Mouse (Mus musculus): ENCODE measurements around the gene Rnf183. TPM values are rescaled to one million over a fixed set of nuclear protein-coding genes. Genes with fewer than 3 reads are reported as not detected.

The Rnf183 gene
- polyA plus RNA-seq, 1 experiment from 2014 or later: 1.7 TPM

DNA sequence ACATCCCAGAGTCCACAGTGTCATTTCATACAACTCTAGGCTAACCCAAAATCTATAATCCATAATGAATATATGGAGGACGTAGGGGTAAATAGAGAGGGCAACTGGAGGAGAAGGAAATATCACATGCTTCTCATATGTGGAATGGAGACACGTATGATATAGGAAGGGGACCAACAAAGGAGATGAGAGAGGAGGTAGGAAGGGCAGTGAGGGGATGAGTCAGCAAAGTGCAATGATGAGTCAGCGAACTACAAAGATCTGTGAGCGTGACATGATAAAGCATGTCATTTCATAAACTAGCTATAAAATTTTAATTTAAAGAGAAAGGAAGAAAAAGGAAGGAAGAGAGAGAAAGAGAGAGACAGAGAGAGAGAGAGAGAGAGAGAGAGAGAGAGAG, 3.5 kb downstream of the Rnf183 start:
- DNase-seq (ENCODE audit: low spot score): no peak

DNA sequence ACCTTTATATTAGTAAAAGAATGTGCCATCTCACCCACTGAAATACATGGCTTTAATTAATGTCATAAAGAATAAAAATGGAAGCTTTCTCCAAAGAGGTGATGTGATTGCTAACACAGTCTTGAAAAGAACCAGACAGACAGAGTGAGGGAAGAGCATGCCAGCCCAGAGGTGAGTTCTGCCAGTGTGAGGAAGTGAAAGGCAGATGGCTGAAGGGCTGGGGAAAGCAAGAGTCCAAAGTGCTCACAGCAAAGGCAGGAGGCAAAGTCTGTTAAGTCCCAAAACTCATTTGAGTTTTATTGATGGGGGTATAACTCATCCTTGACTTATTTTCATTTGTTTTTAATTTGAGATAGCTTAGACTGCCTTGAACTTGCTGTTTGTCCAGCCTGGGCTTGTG, 4.4 kb downstream of the Rnf183 start:
- DNase-seq (ENCODE audit: low spot score): no peak

DNA sequence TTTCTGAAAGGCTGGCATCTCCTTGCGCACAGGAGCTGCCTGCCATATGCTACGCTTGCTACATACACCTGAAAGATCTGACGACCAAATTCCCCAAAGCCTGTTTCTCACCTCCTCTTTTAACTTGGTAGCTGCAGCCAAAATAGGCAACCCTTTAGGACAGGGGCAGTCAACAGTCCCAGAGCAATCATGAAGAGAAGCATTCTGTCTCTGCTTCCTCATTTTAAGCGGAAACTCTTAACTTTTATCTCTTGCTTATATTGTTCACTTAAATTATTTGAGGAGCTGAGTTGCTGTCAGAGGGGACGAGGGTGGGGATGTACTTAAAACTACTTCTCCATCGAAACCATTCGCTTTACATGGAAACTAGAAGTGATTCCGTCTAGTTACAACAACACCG, 5.4 kb downstream of the Rnf183 start:
- DNase-seq (ENCODE audit: low spot score): no peak

DNA sequence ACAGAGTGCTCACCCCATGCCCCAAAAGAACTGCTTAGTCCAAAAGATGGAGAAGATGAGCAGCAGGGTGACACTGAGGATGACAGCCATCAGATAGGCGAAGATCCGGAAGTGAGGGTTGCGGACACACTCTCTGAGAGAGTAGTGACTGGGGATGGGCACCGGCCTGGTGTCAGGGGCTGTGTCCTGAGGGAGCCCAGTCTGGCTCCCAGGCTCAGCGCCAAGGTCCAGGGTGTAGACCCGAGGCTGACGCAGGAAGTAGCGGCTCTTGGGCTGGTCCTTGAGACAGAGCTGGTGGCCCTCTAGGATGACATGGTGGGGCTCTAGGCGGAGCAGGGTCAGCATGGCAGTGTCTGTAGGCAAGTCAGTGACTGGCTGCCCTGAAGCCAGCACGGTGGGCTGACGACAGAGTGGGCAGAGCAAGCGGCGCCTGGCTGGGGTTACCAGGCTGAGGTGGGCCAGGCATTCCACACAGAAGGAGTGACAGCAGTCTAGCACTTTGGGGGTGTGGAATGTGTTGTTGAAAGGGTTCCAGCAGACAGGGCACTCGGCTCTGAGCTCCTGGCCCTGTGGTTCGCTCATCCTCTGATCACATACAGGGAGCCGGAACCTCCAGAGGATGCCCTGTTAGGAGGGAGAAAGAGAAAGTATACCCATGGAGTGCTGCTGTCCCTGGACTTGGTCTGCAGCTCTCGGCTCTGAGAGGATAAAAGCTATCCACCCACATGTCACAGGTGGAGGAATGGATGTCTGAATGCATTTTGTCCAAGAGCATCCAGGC, 6.9 kb downstream of the Rnf183 start:
- no peak for DNase-seq (ENCODE audit: low spot score)

DNA sequence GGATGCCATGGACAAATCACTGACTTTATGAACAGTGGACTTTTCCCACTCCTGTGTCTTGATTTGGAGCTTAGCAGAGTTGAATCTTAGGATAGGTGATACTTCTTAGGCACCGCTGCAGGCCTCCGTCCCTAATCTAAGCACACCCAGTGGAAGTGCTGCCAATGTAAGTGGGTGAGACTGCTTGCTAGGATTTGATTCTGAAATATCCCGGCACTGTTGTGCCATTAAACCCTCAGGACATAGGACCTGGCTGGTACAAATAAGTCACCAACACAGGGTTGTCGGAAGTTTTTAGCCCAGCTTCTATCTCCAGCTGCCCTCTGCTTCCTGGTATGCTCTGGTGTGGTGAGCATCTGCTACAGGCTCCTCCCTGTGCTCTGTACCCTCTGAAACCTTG, 9.2 kb downstream of the Rnf183 start:
- DNase-seq (ENCODE audit: low spot score): no peak

DNA sequence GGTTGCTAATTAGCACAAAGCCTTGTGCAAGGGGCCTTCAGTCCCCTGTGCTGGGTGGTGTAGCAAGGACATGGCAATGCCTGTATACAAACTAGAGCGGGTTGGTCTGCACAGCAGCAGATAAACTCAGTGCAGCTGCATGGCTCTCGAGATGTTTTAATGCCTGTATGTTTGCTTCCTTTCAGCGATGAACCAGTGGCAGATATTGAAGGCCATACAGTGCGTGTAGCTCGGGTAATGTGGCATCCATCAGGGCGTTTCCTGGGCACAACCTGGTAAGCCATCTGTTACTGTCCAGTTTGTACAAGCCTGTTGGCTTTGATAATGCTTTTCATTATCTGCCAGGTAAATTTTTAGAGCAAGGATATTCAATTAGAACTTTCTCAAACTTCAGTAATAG, 16.0 kb downstream of the Rnf183 start:
- no peak for DNase-seq (ENCODE audit: low spot score)

DNA sequence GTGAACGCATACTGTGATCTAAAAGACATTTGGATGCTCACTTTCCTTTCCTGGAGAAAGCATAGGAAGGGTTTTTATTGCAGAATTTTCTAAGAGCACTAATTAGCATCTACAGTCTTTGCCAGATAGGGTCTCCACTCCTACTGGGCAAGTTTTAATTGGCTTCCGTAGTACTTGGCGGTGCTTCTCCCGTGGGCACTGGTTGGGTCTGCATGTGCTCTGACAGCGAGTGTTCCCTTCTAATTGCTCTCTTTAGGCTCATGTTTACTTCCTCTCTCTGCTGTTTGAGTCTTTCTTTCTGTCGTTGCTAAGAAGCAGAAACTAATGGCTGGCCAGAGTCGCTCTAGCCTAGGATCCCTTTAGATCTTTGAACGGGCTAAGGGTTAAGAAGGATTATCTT, 16.6 kb downstream of the Rnf183 start:
- no peak for DNase-seq (ENCODE audit: low spot score)

DNA sequence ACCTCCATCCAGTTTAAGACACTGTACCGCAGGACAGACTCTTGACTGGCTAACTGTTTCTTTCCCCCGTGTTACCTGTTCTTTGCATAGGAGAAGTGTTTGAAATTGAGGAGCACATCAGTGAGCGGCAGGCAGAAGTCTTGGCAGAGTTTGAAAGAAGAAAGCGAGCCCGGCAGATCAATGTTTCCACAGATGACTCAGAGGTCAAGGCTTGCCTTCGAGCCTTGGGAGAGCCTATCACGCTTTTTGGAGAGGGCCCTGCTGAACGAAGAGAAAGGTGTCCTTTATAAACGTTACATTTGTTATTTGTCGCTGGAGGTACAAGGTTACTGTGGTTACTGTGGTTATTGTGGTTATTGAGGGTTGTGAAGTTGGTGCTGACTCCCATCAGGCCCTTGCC, 23.4 kb downstream of the Rnf183 start:
- DNase-seq (ENCODE audit: low spot score): no peak

DNA sequence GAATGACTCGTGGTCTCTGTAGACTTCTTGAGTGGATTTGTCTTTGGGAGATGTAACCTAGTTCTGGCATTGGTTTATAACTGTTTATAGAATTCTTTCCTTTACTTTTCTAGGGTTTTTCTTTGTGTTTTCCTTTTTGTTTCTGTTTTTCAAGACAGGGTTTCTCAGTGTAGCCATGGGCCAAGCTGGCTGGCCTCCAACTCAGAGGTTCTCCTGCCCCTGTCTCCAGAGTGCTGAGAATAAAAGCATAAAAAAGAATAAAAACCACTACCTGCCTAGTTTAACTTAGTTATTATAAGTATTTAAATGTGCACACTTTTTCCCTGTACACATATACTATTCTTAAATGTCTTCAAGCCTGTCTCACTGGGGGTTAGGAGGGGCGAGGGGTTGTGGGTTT, 24.7 kb downstream of the Rnf183 start:
- no peak for DNase-seq (ENCODE audit: low spot score)

DNA sequence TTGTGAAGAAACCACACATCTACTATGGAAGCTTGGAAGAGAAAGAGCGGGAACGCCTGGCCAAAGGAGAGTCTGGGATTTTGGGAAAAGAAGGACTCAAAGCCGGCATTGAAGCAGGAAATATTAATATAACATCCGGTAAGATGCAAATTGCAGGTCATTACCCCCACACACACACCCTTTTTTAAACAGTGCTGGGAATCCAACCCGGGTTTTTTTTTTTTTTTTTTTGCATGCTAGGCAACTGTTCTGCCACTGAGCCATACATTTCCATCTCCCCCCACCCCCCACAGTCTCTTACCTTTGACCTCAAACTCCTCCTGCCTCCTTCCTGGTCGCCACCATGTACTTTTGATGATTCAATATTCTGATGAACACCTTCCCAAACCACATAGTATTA, 25.4 kb downstream of the Rnf183 start:
- no peak for DNase-seq (ENCODE audit: low spot score)

DNA sequence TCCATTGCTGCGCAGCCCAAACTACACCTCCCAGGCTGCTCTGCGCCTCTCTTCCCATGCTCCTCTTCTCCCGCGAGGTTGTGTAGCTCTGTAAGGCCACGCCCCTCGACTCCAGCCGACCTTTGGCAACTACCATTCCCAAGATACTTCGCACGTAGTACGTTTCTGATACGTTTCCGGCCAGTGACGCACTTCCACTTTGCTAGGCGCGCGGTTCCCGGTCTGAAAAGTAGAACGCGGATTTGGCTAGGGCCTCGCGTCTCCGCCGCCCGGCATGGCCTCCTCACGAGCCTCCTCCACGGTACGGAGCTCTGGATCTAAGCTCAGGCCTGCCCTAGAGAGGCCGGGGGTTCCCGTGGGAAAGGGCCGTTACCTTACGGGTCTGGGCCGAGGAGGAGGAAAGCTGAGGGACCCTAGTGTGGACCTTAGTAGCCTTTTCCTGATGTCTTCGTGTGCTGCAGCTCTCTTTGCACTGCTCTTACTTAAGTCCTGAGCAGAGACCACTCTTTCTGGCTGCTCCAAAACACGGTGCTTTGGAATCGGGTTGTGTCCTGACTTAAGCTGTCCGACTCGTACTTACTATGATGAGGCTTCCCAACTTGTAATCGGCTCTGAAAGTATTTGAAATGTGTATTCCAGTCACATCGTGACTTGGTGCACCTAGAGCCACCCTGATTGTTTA, 26.3 kb downstream of the Rnf183 start, which contains the start of the genes Cdc26 and Prpf4:
Gene Cdc26, minus strand, starts transcription at position 42 of the 682 bp plus-strand sequence.
Gene Prpf4, plus strand, starts transcription at position 197 of the 682 bp plus-strand sequence.
- peak; percentile 99 for DNase-seq (ENCODE audit: low spot score)

DNA sequence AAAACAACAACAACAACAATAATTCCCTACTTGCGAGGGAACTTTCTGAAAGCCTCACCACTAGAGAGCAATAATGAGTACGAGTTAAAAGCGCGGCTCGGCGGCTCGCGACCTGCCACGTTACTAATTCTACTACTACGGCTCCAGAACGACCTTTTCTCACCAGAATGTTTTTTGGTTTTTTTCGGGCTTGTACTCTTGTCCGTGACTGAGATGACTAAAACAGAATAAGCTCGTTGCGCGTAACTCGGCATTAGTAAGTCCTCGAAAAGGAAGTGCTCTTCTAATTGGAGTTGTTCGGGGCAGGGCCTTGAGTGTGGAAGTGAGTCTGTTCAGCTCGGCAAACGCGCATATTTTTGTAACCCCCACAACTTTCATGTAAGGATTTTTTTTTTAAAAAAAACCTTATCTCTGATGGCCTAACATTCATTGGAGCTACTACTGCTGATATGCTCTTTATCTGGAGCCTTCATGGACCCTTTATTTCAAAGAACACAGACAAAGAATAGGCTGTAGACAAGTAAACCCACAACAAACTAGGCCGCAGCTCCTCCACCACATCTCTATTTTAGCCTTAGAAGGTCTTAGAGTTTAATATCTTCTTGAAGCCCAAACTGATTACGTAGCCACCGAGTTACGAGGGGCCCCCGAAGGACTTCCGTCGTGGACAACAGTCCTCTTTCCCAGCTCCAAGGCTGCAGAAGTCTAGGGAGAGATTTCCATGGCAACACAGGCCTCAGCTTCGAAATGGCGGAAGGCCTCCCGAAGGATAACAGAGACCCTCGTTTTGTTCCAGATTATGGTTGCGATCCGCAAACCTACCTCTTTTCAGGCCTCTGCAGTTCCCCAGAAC, 27.1 kb downstream of the Rnf183 start:
- peak; percentile 75 for DNase-seq (ENCODE audit: low spot score)

DNA sequence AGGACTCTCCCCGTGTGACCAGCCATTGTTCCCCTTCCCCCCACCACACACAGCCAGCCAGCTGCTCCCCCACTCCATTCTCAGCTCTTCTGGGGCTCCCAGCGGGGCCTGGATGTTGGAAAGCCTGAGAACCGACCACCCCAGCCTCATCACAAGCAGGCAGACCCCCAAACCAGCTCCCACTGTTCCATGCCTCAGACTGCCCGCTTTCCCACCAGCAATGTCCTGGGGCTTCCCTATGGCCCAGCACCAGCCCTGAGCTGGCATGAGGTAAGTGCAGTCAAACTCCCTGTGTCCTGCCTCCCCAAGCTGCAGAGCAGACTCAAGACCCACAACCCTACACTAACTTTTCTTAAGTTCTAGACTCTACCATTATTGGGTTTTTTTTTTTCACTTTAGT, 28.9 kb downstream of the Rnf183 start:
- DNase-seq (ENCODE audit: low spot score): no peak

DNA sequence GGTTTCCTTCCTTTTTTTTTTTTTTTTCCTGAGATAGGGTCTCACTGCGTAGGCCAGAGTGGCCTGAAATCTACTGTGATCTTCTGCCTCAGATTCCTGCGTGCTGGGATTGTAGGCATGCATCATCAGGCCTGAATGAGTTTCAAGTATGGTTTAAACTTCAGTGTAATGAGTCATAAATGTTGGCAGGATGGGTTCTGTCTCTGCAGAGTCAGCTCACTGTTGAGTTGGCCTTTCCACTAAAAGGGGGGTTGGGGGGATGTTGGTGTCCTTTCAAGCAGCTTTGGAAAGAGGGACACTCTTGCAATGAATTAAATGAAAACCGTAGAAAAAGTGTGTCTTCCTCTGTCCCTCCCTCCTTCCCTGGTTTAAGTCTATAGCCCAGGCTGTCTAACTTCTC, 36.1 kb downstream of the Rnf183 start:
- no peak for DNase-seq (ENCODE audit: low spot score)

DNA sequence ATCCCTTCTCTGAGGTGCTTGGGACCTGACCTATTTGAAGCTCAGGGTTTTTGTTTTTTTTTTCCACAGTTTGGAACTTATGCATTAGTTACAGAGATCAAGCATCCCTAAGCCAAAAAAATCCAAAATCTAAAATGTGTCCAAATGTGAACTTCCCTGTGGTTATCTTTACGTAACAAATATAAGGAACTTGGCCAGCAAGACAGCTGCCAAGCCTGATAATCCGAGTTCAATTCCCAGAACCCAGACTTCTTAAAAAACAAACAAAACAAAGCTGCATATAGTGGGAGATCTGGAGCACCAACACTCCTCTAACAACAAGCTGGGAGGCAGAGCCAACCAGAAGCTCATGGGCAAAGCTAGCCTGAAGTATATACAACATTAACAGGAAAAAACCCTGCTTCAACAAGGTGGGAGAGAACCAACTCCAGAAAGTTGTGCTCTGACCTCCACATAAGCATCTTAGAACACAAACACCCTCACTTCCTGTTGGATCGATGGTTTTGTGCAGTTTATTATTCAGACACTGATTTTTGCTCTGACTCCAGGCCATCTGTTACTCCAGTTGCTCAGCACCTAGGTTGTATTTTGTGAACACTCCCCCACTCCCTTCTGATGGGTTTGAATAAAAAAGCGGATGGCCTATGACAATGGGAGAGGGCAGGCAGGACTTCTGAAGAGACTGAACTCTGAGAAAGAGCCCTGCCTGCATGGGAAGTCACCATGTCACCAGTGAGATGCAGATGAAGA, 37.3 kb downstream of the Rnf183 start:
- no peak for DNase-seq (ENCODE audit: low spot score)

DNA sequence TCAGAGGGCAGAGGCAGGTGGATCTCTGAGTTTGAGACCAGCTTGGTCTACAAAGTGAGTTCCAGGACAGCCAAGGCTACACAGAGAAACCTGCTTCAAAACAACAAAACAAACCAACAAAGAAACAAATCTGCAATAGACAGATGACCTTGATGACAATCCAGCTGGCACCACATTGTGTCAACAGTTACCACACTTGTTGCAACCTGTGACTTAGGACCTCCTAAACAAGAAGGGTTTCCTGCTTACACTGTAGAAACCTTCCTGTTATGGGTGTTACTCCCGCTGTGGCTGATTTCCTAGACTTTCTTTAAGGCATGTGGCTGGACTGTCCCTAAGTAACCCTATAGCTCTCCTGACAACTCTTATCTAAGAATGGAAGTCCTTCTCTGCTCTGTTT, 39.2 kb downstream of the Rnf183 start:
- no peak for DNase-seq (ENCODE audit: low spot score)

DNA sequence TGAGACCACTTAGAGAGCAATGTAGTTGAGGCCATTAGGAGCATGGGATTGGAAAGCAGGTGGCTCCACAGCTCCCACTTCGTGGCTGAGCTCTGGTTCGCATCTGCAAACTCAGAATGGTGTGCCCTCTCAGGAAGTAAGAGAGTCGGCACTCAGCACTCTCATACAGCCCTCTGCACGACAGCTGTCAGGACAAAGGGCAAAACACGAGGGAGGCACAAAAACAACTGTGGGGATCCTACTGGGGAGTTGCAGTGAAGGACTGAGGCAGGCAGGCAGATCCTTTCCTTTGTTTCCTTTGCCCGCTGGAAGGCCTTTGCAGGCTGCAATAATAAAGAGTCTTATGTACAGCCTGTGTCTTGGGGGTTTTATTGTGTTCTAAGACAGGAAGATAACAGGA, 41.6 kb downstream of the Rnf183 start:
- DNase-seq (ENCODE audit: low spot score): no peak

DNA sequence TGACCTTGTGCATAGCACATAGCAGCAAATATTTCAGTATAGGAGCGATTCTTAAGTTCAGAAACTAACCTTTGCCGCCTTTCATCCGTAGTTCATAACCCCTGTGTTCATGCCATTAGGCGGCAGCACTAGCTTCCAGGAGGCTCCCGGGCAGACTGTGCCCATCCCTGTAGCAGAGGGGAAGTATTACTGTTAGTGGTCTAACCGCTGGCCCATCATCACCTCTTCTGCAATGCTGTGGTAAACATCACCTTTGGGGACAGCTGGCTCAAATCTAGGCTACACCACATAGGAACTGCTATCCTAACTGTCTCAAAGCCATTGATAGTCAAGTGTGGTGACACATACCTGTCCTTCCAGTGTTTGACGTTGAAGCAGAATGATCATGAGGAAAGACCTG, 43.2 kb downstream of the Rnf183 start:
- no peak for DNase-seq (ENCODE audit: low spot score)

DNA sequence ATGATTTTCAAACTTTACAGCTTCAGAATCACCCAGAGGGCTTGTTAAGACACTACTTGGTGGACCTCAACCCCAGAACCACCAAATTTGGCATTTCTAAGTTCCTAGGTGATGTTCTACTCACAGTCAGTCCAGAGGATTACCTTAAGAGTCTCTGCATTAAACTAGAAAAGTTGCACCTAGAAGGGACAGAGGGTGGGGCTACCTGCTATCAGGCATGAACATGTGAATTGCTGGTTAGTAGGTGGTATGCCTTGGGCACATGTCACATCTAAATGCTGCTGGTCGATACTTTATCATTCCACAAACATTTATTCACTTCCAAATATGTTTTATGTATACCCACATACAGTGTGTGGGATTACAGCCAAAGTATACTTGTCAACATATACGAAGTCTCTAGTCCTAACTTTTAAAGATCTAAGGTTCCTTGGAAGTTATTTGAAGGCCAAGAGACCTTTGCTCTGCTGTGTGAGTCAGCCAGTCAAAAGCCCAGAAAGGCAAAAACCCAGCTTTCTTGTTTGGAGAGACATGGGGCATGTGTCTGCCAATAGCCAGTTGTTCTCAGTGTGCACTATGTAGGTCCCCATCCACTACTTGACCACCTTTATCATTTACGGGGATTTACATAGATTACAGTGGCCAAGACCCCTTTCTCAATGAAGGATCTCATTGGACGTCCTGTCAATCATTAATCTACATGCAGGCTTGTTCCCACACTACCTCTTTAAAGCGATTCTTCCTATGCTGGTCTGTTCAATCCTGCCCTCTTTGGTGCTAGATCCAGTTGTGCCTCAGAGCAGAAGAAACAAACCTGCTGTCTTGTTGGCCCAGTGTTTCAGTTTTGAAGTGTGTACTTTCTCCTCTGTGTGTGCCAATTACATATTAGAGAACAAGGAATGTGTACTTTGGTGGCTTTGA, 45.2 kb downstream of the Rnf183 start:
- no peak for DNase-seq (ENCODE audit: low spot score)

DNA sequence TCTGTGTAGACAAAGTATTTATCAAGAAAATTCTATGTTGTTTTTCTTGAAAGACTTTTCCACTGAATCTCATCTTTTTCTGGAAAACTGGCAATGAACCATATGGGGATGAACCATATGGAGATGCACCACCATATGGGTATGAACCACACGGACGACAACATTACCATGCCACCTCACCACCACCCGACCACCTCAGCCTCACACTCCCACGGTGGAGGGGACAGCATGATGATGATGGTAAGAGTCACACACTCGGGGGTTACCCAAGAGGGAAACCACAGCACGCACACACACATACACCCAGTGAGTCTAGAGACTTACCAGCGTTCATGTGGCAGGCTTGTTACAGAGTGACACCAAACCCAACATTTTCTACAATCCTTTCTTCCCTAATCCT, 49.6 kb downstream of the Rnf183 start:
- no peak for DNase-seq (ENCODE audit: low spot score)

All from thymus, postnatal 0 days (tissue).